Mouse (Mus musculus) frontal cortex, postnatal 10 days (tissue): ENCODE results near the gene A2ml1.

Experiments
- DNase-seq, 2 experiments: peaks; one replicate each; pipeline ENCODE4 v3.0.0; 2022; ENCODE audit warnings: low spot score in 2 of 2, mixed read lengths in 1 of 2

The A2ml1 gene

DNA sequence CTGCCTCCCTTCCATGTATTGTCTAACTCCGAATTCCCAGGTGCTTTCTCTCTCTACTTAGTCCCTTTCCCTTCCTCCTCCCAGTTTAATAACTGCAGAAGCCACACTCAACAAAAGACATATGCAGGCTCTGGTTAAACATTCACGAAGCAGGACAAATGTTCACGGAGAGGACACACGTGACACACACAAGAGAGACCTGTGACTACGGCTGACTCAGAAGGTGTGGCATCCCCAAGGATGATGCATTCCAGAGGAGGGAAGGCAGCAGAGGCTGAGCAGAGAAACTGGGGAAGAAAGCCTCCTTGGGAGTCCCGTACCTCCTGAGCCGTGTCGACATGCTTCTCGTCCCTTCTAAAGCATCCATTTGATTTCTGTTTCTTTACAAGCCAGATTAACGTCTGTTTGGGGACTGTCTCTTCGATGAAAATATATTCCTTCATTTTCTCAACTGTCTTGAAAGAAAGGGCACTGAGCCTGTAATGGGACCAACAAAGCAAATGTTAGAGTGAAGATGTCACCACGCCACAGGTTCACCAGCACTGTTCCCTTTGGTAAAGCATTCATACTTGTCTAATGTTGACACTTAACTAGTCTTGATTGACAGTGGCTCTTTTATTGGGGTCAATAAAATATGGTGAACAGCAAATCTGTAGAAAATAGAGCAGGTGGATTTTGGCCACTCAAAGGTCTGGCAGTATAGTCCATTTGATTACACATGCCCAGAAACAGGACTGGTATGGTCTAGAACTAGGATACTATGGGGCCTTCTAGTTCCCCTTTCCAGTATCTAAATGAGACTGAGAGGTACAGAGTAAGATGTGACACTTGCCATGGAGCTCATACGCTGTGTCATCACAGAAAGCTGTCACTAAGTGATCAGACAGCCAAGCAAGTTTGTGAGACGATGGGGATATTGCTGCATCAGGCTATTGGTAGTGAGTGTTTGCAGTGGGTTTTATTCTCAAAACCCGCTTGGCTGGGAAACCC lies 31.6 kb downstream of the A2ml1 start:
- DNase-seq = no peak

DNA sequence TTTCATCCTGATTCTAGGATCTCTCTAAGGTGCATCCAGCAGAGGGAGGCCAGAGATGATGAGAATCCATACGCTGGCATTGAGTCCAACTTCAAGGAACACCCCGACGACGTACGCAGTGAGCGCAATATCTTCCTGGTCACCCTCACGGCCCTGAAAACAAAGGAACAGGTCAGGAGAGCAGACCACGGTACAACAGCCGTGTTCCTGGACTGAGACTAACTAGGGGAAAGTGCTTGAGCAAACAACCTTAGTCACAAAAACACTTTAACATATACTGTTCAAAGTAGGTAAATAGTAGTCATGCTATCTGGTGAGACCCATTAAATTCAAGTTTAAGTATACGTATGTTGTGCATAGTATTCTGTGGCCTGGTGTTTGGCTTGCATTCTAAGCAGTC lies 32.9 kb downstream of the A2ml1 start:
- DNase-seq = no peak

DNA sequence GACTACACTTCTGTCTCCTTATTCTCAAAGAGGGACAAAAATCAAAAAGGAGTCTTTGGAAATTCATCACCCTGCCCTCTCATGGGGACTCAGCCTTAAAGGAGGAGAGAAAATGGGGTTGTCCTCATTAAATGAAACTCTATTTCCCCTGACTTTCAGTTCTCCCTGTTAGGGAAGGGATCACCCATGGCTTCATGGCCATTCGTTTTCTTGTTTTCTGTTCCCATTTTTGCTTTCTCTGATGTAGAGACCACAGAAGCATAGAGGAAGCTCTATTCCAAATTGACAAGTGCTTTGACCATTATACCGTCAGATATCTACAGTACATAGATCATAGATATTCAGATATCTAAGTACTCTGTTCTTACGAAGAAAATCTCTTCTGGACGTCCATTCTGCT lies 36.0 kb downstream of the A2ml1 start:
- no peak for DNase-seq

DNA sequence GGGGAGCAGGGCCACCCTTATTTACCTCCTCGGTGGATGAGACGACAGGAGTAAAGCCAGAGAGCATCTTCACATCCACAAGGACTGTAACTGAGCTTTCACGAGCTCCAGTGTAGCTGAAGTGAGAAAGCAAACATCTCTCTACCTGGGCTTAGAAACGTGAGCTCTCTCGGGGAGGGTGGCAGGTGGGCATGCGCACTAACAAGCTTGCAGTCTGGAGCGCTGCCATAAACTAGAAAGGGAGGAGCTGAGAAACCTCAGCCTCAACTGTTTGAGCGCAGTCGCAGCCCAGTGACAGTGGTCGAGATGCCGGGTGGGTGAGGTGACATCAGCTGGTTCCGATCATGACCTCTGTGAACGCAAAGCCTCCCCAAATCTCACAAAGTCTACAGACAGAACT lies 38.2 kb downstream of the A2ml1 start:
- peak in 1 of 2 experiments; percentile 9 for DNase-seq

DNA sequence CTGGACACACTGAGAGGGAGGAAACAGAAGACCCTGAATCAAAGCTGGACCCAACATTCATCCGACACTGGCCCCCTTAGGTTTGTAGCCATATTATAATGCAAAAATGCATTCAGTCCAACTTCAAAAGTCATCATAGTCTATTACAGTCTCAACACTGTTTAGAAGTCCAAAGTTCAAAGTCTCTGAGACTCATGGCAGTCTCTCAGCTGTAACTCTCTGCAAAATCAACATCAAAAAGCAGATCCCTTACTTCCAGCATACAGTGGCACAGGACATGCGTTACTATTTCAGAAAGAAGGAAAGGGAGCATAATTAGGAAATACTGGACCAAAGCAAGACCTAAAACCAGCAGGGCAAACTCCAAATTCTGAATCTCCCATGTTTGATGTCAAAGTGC lies 46.2 kb downstream of the A2ml1 start:
- no peak for DNase-seq

DNA sequence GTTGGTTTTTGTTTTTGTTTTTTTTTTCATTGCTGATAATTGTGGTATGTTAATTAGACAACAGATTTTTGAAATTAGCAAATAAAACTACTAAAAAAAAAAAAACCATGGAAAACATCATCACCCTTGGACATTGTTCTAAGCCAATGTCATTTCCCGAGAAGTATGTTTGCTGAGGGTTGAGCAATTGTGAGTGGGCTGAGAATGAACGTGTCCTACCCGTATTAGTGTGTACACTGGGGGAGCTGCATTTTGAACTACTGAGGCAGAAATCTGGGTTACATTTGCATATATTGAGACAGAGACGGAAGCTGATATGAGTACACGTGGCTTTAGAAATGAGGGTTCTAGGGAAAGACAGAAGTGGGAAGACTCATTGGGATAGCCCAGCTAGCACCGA lies 48.1 kb downstream of the A2ml1 start:
- no peak for DNase-seq

DNA sequence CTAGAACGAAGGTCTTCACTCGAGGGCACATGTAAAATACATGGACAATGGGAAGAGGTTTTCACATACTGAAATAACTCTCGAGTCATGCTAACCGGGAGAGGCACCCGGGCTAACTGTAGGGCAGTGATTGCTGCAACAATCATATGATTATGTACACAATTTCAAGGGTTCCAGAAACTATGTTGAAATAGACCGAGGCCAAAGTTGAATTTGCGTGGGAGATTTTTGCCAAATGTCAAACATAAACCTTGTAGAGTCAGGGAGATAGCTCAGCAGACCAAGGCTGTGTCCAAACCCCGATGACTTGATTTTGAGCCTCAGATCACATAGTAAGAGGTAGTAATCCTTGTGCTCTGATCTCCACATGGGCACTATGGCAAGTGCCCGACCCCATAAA lies 48.7 kb downstream of the A2ml1 start:
- DNase-seq = no peak

DNA sequence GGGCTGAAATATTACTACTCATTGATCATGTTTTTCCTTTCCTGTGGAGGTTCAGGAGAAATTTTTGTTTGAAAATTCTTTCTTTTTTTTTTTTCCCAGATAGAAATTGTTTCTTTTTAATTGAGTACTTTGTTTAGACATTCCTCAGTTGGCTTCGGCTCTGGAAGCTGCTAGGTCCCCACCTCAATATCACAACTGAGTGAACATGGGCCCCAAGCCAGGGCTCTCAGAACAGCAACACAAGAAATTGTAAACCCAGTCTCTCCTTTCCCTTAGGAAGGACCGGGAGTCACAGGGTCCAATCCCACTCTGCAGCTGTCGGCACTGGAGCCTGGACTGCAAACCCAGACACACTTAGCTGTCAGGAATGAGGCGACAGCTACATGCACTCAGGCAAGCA lies 52.9 kb downstream of the A2ml1 start:
- DNase-seq = no peak

DNA sequence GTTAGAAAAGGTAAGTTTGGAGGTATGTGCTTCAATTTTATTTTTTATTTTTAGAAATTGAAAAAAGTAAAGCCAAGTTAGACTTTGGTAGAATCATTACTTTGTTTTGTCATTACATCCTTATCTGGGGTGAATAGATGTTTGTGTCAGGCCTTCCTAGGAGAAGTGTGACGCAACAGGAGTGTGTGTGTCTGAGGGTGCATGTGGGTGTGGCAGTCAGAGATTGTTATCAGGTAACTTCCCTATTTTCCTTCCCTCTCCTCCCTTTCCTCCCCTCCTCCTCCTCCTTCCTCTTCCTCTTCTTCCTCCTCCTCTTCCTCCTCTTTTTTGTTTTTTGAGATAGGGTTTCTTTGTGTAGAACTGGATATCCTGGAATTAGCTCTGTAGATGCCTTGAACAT lies 54.3 kb downstream of the A2ml1 start:
- DNase-seq = no peak

DNA sequence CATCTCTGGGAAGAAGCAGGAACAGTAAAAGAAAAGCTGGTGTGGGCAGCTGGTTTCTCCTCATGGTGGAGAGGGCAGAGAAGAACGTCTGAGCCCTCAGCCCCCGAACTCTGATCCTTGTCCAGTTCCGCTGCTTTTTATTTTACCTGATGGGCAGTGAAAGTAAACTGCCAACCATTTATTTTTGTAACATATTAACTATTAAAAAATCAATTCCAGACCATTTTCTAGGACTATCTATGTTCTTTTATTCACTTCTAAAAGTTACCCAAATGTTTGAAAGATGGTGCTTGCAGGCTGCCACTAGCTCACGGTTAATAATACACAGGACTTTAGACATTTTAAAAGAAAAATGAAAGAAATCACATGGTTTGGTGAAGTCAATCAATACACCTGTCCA lies 54.8 kb downstream of the A2ml1 start, which contains the start of gene Pzp:
TSS of gene Pzp (minus strand) at position 120 of the 400 bp plus-strand sequence.
- no peak for DNase-seq

DNA sequence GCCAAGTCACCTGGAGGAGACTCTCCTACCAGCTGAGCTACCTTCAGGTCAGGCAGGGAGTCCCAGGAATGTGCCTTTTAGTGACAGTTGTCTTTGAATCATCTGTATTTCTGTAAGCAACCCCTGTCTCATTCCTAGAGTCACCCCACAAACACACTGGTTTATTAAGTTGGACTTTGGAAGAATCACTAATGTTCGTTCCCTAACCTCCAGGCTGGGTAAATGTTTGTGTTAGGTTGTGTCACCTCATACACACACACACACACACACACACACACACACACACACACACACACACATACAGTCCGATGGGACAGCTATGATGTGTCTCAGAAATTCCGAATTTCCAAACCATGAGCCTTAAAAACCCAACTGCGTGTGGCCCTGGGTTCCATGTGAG lies 55.6 kb downstream of the A2ml1 start:
- no peak for DNase-seq

DNA sequence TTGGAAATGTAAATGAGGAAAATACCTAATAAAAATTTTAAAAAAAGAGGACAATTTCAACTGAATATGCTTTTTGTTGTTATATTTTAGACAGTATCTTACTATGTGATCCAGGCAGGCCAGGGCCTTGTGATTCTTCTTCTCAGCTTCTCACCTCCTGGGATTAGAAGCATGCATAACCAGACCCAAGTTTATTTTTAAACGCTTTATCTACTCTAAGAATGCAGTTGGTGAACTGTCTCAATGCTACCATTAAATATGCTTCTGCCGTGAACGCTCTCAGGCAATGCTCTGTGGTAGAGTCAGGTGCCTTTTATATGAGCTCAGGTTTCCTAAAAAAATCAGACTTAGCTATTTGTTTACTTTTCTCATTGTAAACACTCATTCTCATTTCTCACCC lies 58.0 kb downstream of the A2ml1 start:
- DNase-seq = no peak

DNA sequence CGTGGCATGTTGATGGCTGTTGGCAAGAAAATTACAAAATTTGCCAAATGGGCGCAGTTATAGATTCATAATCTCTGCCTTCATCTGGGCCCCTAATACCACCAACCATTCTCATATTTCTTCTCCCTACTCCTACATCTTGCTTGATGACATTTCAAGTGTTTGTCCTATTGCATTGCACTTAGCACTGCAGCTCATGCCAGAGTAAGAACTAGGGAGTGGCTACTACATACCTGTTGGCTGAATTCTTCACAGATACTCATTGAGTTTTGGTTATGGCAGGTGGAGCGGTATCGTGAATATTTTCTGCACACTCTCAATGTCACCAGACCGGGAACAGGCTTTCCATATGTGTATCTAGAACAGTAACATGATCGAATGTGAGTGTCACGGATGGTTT lies 62.2 kb downstream of the A2ml1 start:
- DNase-seq = no peak

DNA sequence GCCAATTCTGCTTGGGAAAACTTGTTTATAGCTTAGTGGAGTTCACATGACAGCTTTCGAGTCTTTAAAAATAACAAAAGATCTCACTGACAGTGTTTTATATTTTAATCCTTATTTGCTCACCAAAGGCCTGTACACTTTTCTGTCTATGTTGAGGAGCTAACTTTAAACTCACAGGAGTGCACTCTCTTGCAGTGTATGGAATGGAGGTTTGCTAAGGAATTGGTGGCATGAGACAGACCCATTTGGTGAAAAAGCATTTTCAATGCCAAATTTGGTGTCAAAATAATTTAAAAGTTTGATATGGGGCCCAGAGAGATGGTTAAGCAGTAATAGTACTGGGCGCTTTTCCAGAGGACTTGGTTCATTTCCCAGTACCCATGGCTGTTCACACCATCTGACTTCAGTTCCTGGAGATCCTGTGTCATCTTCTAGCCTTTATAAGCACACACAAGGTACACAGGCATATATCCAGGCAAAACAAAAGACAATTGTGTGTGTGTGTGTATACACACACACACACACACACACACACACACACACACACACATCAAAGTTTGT lies 75.7 kb downstream of the A2ml1 start:
- DNase-seq = no peak

DNA sequence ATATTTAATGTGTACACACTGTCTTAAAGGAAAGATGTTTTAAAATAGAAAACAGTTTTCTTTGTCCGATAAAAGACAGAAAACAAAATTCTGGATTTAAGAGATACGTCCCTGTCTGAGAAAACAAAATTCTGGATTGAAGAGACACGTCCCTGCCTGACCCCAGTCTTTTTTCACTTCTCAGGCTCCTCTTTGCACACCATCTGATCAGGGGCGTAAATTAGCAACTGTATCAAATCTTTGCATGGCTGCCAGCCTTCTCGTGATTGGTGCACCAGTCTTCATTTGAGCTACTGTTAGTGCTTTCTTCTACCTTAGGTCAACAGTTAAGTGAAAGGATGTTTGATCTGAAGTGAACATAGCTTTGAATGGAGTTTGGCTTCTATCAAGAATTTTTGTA lies 76.7 kb downstream of the A2ml1 start:
- no peak for DNase-seq

DNA sequence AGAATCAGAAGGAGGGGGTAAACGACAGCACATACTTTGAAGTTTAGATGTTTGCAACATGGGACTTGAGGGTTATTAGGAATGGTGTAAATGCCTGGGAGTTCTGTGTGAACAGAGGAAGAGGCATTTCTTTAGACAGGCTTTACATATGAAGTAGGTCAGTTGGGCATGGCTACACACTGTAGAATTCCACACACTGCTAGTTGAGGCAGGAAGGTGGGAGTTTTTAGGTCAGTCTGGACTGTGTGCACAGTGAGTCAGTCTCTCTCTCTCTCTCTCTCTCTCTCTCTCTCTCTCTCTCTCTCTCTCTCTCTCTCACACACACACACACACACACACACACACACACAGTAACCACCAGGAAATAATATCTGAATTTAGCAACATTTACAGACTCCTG lies 86.1 kb downstream of the A2ml1 start:
- no peak for DNase-seq

DNA sequence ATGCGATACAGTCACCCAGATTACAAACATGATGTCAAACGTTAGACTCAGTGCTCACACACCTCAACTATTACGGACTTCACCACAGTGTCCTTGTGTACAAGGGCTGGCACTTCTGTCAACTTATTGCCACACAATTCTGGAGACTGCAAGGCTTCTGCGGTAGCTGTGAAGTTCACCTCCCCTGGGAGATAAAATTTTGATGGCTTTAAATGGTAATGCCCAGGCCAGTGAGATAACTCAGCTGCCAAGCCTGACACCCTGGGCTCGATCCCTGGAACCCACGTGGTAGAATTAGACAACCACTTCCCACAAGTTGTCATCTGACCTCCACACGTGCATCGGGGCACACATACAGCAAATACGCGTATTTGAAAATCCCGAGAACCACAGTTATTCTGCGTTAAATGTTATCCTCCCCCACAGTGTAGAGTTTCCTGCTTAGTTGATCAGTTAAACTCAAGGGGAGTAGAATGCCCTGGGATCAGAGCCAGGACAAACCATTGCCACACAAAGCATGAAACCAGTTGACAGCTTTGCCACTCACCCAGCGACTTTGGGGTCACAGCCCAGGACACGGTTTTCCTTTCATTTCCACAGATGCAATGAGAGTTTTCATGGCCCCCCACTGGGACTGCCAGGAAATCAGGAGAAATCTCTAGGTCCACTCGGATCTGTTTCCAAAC lies 86.6 kb downstream of the A2ml1 start:
- no peak for DNase-seq

DNA sequence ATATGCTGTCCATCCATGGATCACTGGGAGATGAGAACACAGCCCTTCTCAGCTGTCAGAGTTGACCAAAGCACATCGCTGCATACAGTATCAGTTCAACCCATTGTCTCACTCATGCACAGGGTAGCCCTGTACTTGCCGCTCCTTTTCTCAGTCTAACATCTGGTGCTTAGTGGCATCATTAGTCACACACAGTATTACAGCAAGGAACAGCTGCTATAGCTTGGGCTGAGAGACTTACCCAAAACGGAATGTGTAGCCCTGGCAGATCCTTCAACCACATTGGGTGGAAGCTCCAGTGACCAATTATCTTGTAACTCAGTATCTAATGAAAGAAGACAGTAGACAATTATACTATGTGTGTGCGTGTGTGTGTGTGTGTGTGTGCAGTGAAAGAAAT lies 89.5 kb downstream of the A2ml1 start:
- no peak for DNase-seq

DNA sequence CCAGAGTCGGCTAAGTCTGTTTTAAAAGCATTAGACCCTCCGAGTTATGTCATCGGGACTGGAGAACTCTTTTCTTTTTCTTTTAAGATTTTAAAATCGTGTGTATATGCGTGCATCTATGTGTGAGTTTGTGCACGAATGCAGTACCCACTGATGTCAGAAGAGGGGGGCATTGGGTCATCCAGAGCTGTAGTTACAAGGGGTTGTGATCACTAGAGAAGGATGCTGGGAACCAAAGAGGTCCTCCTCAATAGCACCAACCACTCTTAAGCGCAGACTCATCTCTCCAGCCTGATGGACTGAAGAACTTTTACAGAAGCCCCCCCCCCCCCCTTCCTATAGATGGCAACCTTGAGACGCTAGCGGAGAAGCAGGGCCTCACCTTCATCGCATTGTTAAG lies 91.3 kb downstream of the A2ml1 start:
- DNase-seq = no peak
